Mouse (Mus musculus): ENCODE data around the gene Dnajc12. TPM values are rescaled to one million over a fixed set of nuclear protein-coding genes. Genes with fewer than 3 reads are reported as not detected.

Dnajc12 gene
- total and polyA plus RNA-seq, 3 experiments: 0.83 to 3.7 (median 1.5) TPM

DNA sequence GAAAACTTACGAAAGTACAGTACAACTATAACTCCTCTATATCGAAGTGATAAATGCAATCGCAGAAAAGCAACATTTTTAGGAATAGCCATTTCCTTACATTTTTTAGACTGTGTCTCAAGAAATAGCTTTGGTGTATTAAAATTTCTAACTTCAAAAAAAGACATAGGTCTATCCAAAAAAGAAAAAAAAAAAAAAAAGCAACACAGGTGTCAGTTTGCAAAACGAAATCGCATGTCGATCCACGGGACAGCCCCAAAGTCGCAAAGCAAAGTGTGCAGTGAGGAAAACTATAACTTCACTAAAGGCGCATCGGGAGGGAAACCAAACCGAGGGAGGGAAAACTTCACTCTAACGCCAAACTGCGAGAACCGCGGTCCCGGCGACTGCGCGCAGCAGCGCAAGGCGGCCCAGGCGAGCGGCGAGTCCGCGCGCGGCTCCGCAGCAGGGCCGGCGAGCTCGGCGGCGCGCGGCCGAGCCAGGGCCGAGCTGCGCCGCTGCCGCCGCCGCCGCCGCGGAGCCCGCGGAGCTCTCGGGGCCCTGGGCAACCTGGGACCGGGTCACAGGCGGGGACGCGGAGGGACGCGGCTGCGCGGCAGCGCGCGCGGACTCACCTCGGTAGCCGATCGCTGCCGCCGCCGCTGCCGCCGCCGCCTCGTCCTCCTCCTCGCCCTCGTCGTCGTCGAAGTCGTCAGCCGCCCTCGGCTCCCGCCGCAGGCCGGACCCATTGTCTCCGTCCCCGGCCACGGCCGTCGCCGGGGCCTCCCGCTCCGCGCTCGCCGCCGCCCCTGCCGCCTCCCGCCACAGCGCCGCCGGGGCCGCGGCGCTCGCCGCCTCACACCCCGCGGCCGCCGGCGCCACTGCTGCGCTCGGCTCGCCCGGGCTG is 44.0 kb upstream of the Dnajc12 start:
- H3K9ac ChIP-seq (ENCODE audit: insufficient read depth, low read depth): peak overlapping the region; percentile 97
- H3K9me3 ChIP-seq (replicated peaks; ENCODE audit: low read length): peaks cover 8% of the 10 kb centered on the region
- H3K79me2 ChIP-seq (replicated peaks; ENCODE audit: control insufficient read depth, extremely low read depth, insufficient read depth, poor library complexity, severe bottlenecking): peaks cover 23% of the 10 kb centered on the region
- TF ChIP-seq BHLHE40 (IDR thresholded peaks at IDR 0.05; ENCODE audit: low read depth, low read length) (peak; percentile 33; the same call in 1 of the 2 replicates), NRF1 (IDR thresholded peaks at IDR 0.05; ENCODE audit: low read depth, low read length) (peak; percentile 60), USF1 (IDR thresholded peaks at IDR 0.05; ENCODE audit: low read depth, low read length) (no peak), ZNF384 (IDR thresholded peaks at IDR 0.05; ENCODE audit: low read depth, low read length) (peak; percentile 92), UBTF (IDR thresholded peaks at IDR 0.05; ENCODE audit: low read depth, low read length) (no peak; the same call in 1 of the 2 replicates), SIN3A (IDR thresholded peaks at IDR 0.05; ENCODE audit: low read length) (peak; percentile 9; the same call in 1 of the 2 replicates)
- H3K27me3 ChIP-seq (replicated peaks): peaks cover 4% of the 10 kb centered on the region
- H3K4me2 ChIP-seq (ENCODE audit: insufficient read depth, low read depth, poor library complexity, severe bottlenecking): peak overlapping the region; percentile 56
- H3K4me1 ChIP-seq (ENCODE audit: control insufficient read depth in 1 of 2, insufficient read depth in 2 of 2): peaks cover 3 to 18% of the 10 kb centered on the region in 2 experiments; a peak in 3 of 4 replicates
- dilution Hi-C loops (cut with MboI; ENCODE audit: extremely low pct_ligation_motif_present, extremely low pct_unique_long_range_greater_than_20kb, low sequenced_read_pairs): no loop called here
- peaks cover 10 to 31% of the 10 kb centered on the region in 2 experiments for H3K36me3 ChIP-seq (replicated peaks in 1 of 2; ENCODE audit: control insufficient read depth in 1 of 2, insufficient read depth in 1 of 2, low read length in 1 of 2)
- in situ Hi-C loops (cut with MboI; ENCODE audit: low pct_ligation_motif_present, low pct_unique_long_range_greater_than_20kb, low sequenced_read_pairs): no loop called here
- peak; percentile 57 for DNase-seq (ENCODE audit: extremely low read depth)
- H3K27ac ChIP-seq (ENCODE audit: insufficient read depth, low read depth): no peak overlapping the region
- H3K4me3 ChIP-seq (replicated peaks in 1 of 3; ENCODE audit: low read depth in 2 of 3, low read length in 2 of 3, poor library complexity in 1 of 3): peak overlapping the region; percentile 66 to 95 (median 69)

DNA sequence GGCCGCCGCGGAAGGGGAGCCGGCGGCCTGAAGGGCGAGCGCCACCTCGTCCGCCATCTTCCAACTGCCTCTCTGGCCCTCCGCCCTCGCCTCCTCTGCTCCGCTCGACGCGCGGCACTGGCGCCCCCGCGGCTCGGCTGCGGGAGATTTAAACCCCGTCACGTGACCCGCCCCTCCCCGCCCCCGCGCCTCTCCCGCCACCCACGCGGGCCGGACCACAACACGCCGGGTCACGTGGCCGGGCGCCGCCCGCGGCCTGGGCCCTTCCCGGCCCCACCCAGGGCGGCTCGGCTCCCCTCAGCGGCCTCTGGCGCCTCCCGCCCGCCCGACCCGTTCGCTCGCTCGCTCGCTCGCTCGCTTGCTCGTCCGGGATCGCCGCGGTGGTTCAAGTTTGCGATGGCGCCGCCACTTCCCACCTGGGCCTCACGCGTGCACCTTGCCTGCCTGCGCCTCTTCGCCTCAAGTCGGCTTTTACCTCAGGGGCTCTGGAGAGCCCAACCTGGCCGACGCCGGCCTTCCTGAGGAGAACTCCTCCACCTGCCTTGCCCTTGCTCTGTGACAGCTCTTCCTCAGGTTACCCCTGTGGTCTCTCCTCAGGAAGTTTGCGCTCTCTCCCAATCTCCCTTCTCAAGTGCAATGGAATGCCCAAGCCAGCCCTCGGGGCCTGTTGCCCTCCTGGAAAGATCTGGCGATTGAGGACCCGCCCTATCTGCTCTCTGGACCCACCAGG is 43.2 kb upstream of the Dnajc12 start:
- DNase-seq (ENCODE audit: extremely low read depth): peak; percentile 70
- Histone ChIP-seq H3K36me3 (replicated peaks in 1 of 2; ENCODE audit: control insufficient read depth in 1 of 2, insufficient read depth in 1 of 2, low read length in 1 of 2) (peaks cover 6 to 22% of the 10 kb centered on the region in 2 experiments), H3K9ac (ENCODE audit: insufficient read depth, low read depth) (peak overlapping the region; percentile 97), H3K79me2 (replicated peaks; ENCODE audit: control insufficient read depth, extremely low read depth, insufficient read depth, poor library complexity, severe bottlenecking) (peaks cover 21% of the 10 kb centered on the region), H3K27ac (ENCODE audit: insufficient read depth, low read depth) (no peak overlapping the region), H3K27me3 (replicated peaks) (peaks cover 4% of the 10 kb centered on the region), H3K9me3 (replicated peaks; ENCODE audit: low read length) (peaks cover 8% of the 10 kb centered on the region), H3K4me3 (replicated peaks in 1 of 3; ENCODE audit: low read depth in 2 of 3, low read length in 2 of 3, poor library complexity in 1 of 3) (peak overlapping the region; percentile 23 to 95 (median 69)), H3K4me2 (ENCODE audit: insufficient read depth, low read depth, poor library complexity, severe bottlenecking) (peak overlapping the region; percentile 80), H3K4me1 (ENCODE audit: control insufficient read depth in 1 of 2, insufficient read depth in 2 of 2) (peaks cover 3 to 18% of the 10 kb centered on the region in 2 experiments; a peak in 3 of 4 replicates)
- dilution Hi-C loops (cut with MboI; ENCODE audit: extremely low pct_ligation_motif_present, extremely low pct_unique_long_range_greater_than_20kb, low sequenced_read_pairs): no loop called here
- in situ Hi-C loops (cut with MboI; ENCODE audit: low pct_ligation_motif_present, low pct_unique_long_range_greater_than_20kb, low sequenced_read_pairs): no loop called here
- TF ChIP-seq UBTF (IDR thresholded peaks at IDR 0.05; ENCODE audit: low read depth, low read length): no peak; the same call in 1 of the 2 replicates
- TF ChIP-seq TCF12 (IDR thresholded peaks at IDR 0.05; ENCODE audit: low read depth, low read length): peak; percentile 77
- TF ChIP-seq ZC3H11A (IDR thresholded peaks at IDR 0.05; ENCODE audit: low read depth, low read length): no peak
- TF ChIP-seq ZMIZ1 (IDR thresholded peaks at IDR 0.05; ENCODE audit: low read depth, low read length): peak; percentile 92
- peak; percentile 25; the same call in 1 of the 2 replicates for TF ChIP-seq MXI1 (IDR thresholded peaks at IDR 0.05; ENCODE audit: low read depth, low read length)
- peak; percentile 52; the same call in 1 of the 2 replicates for TF ChIP-seq MAX (IDR thresholded peaks at IDR 0.05; ENCODE audit: low read length)
- TF ChIP-seq USF2 (conservative IDR thresholded peaks at IDR 0.05; ENCODE audit: low read depth, low read length): peak; percentile 64; the same call in 1 of the 2 replicates
- TF ChIP-seq SIN3A (IDR thresholded peaks at IDR 0.05; ENCODE audit: low read length): peak; percentile 84
- TF ChIP-seq CHD1 (IDR thresholded peaks at IDR 0.05; ENCODE audit: low read depth, low read length): no peak
- no peak for TF ChIP-seq MAZ (IDR thresholded peaks at IDR 0.05; ENCODE audit: low read depth, low read length)
- no peak for TF ChIP-seq PAX5 (IDR thresholded peaks at IDR 0.05; ENCODE audit: low read length)
- TF ChIP-seq EP300 (IDR thresholded peaks at IDR 0.05; ENCODE audit: low read length): no peak
- no peak for TF ChIP-seq MAFK (IDR thresholded peaks at IDR 0.05; ENCODE audit: insufficient replicate concordance, low read length)
- TF ChIP-seq ZNF384 (IDR thresholded peaks at IDR 0.05; ENCODE audit: low read depth, low read length): no peak
- TF ChIP-seq HCFC1 (IDR thresholded peaks at IDR 0.05; ENCODE audit: low read depth, low read length): peak; percentile 44; the same call in 1 of the 2 replicates
- TF ChIP-seq IRF4 (IDR thresholded peaks at IDR 0.05; ENCODE audit: low read depth, low read length): no peak
- no peak for TF ChIP-seq KAT2A (IDR thresholded peaks at IDR 0.05; ENCODE audit: insufficient replicate concordance, low read length)
- TF ChIP-seq E2F4 (IDR thresholded peaks at IDR 0.05; ENCODE audit: insufficient replicate concordance, low read depth, low read length): no peak
- TF ChIP-seq MYC (IDR thresholded peaks at IDR 0.05; ENCODE audit: low read depth, low read length): no peak
- no peak for TF ChIP-seq ZKSCAN1 (IDR thresholded peaks at IDR 0.05; ENCODE audit: borderline replicate concordance, low read depth, low read length)
- TF ChIP-seq MEF2A (IDR thresholded peaks at IDR 0.05; ENCODE audit: borderline replicate concordance, low read depth, low read length): no peak
- TF ChIP-seq POLR2A (IDR thresholded peaks at IDR 0.05; ENCODE audit: low read depth, low read length): peak; percentile 94
- TF ChIP-seq ETS1 (conservative IDR thresholded peaks at IDR 0.05; ENCODE audit: low read depth, low read length): no peak
- no peak; the same call in 1 of the 2 replicates for TF ChIP-seq ELF1 (IDR thresholded peaks at IDR 0.05; ENCODE audit: low read depth, low read length)
- TF ChIP-seq SMC3 (IDR thresholded peaks at IDR 0.05; ENCODE audit: low read depth, low read length): no peak

Measured in CH12.LX (cell line).